Mouse (Mus musculus) c-Kit-negative CD71-positive TER-119-positive erythroid progenitor cells, embryonic 14.5 days (primary cell): Measurements from ENCODE around the gene Pycr1.

Experiments
- DNase-seq: peaks from one replicate; pipeline ENCODE4 v3.0.0-alpha.2; 2013; ENCODE audit warnings: low read depth, low spot score

Gene Pycr1

GRCm38 (mm10) chr11:120658876-120659410, 15.4 kb upstream of the Pycr1 start:
- no peak for DNase-seq

DNA sequence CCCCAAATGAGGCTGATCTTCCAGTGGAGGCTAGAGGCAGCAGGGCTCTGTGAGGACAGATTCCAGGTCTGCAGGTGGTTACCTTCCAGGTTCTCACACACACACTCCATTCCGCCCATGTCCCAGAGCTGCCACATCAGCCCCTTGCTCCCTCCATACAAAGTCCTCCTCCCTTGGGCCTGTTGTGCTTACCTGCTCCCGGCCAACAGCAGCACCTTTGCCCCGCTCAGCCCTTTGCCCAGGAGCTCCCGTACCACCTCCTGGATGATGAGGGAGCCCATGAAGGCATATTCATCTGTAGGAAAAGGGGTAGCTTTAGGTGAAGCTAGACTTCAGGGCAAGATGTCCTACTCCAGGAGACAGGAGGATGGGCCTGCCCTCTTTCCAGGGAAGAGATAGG, 13.7 kb upstream of the Pycr1 start:
- DNase-seq, result no peak

DNA sequence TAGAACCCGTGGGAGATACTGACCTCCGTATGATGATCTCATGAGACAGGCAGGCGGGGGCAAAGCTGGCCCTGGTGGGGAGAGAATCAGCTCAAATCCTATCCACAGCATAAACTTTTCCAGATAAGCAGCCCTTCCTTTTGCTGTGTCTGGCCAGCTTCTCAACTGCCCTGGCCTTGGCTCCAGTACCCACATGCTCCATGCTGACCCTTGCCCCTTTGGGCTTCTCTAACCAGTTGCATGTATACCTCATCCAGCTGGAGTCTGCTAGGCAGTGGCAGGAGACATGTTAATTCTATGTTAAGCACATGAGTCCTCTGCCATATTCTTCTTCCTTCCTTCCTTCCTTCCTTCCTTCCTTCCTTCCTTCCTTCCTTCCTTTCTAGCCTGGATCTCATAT, 11.2 kb upstream of the Pycr1 start:
- DNase-seq, result no peak

DNA sequence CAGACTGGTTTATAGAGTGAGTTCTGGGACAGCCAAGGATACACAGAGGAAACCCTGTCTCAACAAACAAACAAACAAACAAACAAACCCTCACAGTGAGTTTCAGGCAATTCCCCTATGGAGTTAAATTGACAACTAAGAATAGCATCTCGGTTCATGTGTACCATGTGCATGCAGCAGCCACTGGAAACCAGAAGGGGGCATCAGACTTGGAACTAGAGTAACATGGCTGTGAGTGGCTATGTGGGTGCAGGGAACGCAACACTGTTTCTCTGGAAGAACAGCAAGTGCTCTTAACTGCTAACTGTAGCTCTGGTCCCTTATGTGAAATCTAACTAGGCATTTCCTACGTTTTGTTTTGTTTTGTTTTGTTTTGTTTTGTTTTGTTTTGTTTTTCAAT, 8.3 kb upstream of the Pycr1 start:
- no peak for DNase-seq

DNA sequence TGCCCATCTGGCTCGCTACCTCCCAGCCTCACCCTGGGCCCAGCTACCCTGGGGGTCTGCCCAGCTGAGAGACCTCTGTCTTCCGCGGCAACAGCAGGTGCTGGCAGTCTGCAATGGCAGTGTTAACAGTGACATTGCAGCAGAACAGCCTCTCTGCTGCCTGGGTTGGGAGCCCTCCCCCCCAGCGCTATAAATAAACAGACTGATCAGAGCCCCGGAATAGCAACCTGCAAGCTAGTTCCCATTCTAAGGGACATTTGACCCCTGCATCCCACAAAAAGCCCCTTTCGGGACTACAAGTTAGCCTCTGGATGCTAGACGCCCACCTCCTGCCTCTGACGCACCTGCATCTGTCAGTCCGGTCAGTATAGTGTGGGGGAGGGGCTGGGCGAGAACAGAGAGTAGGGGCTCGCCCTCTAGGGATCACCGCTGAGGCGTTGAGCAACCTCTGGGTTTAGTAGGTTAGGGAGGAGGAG, 4.5 kb upstream of the Pycr1 start, which contains the start of gene Myadml2:
TSS of gene Myadml2 (minus strand) at position 158 of the 476 bp plus-strand sequence.
- DNase-seq, result no peak

GRCm38 (mm10) chr11:120647047-120647830, 3.7 kb upstream of the Pycr1 start:
- no peak for DNase-seq

- no peak for DNase-seq
Observed at GRCm38 (mm10) chr11:120642939-120643600, 499 bp downstream of the Pycr1 start.

DNA sequence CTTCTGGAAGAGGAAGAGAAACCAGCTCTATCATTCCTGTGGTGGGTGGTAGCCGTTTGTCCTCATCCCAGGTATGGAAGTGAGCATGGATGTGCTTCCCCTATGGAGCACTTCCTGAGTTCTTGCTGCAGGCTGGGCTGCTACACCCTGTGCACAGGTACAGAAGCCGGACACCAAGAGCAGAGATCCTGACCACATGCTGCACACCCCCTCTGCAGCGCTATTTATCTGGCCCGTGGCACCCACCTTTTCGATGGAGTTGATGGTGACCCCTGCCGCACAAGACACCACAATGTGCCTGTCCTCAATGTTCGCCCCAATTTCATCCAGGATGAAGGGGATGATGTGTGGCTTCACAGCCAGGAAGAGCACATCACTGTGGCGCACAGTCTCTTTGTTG, 1.7 kb downstream of the Pycr1 start:
- DNase-seq, result no peak

DNA sequence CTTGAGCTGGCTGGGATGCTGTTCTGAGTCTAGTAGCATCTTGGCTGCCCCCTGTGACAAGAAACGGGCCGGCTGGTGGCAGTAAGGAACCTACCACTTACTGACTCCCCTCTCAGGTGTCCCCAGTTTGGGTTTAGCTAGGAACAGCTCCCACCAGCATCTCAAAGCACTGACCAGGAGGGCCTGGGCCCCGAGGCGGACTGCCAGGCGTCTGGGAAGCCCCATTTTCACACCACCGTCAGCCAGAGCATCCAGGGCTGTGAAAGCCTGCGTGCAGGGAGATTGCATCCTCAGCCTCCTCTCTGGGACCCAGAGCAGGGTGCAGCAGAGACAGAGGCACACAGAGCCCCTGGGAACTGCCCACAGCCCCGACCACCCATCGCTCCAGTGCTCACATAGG, 2.3 kb downstream of the Pycr1 start:
- no peak for DNase-seq

DNA sequence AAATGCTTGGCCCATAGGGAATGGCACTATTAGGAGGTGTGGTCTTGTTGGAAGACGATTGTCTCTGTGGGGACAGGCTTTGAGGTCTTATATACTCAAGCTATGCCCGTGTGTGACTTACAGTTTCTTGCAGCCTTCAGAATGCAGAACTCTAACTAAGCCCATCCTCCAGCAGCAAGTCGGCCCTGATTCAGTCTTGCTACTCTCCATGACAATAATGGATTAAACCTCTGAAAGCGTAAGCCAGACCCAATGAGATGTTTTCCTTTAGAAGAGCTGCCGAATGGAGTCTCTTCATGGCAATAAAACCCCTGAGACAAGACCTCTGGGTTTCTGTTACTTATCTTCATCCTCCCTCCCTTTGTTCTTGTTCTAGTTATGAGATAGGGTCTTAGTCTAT, 8.8 kb downstream of the Pycr1 start:
- no peak for DNase-seq

GRCm38 (mm10) chr11:120633520-120634343, 9.8 kb downstream of the Pycr1 start, which contains the start of gene Mafg:
TSS of gene Mafg (minus strand) at chr11:120633600.
- peak; percentile 91 for DNase-seq

DNA sequence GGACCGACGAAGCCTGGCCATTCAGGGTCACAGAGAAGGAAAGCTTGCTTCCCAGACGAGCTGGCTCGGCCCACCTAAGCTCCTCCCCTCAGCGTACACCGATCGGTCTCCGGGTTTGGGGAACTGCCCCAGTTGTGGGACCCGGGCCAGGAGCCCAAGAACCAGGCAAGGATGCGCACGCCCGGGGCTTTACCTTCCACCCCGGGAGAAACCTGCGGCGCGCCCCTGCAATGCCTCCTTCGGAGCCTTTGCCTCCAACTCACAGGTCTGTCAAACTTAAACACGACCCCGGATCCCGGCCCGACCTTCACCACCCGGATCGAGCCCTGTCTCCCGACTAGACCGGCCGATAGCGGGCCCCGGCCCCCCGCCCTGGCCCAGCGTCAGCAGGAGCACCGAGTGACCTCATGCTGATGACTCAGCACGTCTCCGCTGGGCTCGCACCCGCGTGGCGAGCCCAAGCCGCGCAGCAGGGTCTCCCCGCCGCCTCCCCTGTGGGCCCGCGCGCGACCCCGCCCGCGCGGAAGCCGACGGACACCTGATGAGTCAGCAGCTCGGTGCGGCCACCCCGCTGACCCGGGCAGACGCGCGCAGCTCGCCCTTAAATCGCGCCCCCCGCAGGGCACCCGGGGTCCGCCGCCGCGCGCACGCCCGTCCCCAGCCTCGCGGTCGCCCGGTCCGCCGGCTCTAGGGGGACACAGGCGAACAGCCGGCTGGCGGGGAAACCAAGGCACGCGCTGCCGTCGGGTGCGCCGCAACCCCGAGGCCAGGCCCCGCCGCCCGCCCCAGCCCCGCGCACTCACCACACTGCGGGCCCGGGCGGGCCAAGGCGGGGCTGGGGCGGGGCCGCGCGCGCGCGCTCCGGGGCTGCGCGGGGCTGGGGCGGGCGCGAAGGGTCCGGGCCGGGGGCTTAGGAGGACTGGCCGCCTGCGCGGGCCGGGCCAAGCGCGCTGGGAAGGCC, 10.7 kb downstream of the Pycr1 start:
- peak; percentile 70 for DNase-seq

GRCm38 (mm10) chr11:120631726-120632448, 11.7 kb downstream of the Pycr1 start:
- peak; percentile 72 for DNase-seq

DNA sequence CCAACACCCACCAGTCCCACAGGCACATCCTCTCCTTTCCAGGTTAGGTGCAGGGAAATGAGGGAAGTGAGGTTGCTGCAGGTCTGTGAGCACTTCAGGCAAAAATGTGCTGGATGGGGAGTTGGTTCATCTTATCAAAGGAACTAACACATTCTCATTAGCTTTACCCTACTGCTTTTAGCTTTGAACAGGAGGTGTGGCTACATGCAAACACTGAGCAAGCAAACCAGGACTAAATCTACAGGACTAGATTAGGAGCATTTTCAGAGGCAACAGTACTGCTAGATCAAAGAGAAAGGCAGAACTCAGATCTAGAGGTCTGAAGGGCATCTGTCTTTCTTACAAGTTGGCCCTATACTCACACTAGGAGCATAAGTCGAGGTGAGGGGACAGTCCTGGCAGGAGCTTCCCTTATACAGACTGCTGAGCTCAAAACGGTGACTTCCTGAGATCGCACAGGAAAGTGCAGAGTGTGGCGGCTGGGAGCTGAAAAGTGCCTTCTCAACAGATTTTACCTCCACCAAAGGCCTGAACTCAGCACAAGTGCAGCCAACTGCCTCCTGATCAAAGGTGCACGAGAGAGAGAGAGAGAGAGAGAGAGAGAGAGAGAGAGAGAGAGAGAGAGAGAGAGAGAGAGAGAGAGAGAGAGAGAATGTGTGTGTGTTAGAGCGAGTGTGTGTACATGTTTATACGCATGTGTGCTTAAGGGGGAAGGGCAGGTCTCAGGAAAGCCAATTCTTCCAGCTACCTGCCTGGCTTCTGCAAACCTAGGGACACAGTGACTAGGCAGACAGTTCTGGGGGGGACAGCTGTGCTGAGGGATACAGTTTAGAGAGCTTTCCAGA, 12.5 kb downstream of the Pycr1 start:
- DNase-seq, result peak; percentile 49

GRCm38 (mm10) chr11:120630401-120630871, 13.1 kb downstream of the Pycr1 start:
- no peak for DNase-seq

- DNase-seq, result peak; percentile 88
Observed at GRCm38 (mm10) chr11:120629911-120630310, 13.7 kb downstream of the Pycr1 start.

DNA sequence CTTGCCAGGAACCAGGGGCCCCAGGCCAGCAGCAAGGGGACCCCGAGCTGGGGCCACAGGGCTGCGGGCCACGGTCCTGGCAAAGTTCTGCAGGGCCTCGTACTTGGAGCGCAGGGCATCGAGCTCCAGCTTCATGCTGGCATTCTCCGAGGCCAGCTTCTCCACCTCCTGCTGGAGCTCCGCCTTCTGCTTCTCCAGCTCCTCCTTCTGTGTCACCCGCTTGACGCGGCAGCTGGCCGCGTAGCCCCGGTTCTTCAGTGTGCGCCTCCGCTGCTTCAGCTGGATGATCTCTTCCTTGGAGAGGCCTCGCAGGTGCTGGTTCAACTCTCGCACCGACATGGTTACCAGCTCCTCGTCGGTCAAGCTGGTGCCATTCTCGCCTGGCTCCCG, 14.2 kb downstream of the Pycr1 start:
- DNase-seq, result peak; percentile 61

DNA sequence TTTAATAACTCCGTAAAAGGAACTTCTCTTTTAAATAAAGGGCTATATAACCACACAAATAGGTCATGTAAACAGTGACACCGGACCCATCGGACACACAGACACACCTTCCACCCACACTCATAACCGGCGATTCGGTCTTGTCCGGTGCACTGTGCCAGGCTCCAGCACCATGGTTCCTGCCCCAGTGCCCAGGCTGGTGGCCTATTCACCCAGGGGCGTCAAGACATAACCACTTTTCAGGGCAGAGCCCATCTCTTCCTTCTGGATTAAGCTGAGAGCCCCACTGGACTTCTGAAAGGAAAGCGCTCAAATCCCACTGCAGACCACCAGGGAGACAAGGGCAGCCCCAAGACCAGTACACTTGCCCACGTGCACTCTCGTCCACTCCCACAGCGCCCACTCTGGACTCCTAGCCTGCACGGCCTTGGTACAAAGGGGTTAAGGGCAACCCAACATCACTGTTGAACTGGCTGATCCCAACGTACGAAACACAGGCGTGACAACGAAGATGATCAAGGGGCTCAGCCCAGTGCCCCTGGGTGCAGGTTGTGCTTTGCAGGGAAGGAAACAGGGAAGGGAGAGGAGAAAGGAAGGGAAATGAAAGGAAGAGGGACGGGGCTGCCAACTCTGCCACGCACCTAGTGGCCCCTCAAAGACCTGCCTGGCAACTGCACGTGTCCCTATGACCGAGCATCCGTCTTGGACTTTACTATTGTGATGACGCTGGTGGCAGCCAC, 14.8 kb downstream of the Pycr1 start:
- no peak for DNase-seq
